Mouse (Mus musculus) MEL (cell line): Measurements from ENCODE around the gene Samhd1. TPM values are rescaled to one million over a fixed set of nuclear protein-coding genes. Genes with fewer than 3 reads are reported as not detected.

Experiments
- DNase-seq: peaks from one replicate; pipeline ENCODE4 v3.0.0; 2011; ENCODE audit warnings: low read depth, low spot score
- H3K27ac ChIP-seq: 2 replicates; pipeline ENCODE4 v1.5.1; 2012; ENCODE audit warnings: low read depth, mild to moderate bottlenecking, control low read depth, low read length, moderate library complexity; ENCODE audit not compliant: control insufficient read depth
- H3K27me3 ChIP-seq, 2 experiments: fragments of 150-350 bp in 1 of 2; sonication (generic) in 1 of 2; 2 replicates each; pipeline ENCODE4 v1.6.1; 2012; ENCODE audit warnings: low read length in 2 of 2, mild to moderate bottlenecking in 2 of 2, improper control_type of control experiment in 1 of 2, moderate library complexity in 1 of 2; ENCODE audit not compliant: insufficient read depth in 2 of 2, control insufficient read depth in 1 of 2
- H3K36me3 ChIP-seq, 2 experiments: 2 replicates each; pipeline ENCODE4 v1.6.1; 2012 to 2014; ENCODE audit warnings: low read length in 2 of 2, improper control_type of control experiment in 1 of 2, inconsistent platforms in 1 of 2, mild to moderate bottlenecking in 1 of 2; ENCODE audit not compliant: insufficient read depth in 2 of 2, control insufficient read depth in 1 of 2
- H3K4me1 ChIP-seq, 2 experiments: fragments of 150-350 bp in 1 of 2; sonication (generic) in 1 of 2; 2 replicates each; pipeline ENCODE4 v1.6.1; 2012; ENCODE audit warnings: low read length in 2 of 2, improper control_type of control experiment in 1 of 2, mild to moderate bottlenecking in 1 of 2; ENCODE audit not compliant: insufficient read depth in 2 of 2, control insufficient read depth in 1 of 2
- H3K4me3 ChIP-seq, 2 experiments: fragments of 150-350 bp in 1 of 2; sonication (generic) in 1 of 2; 2 replicates each; pipeline ENCODE4 v1.5.1; 2012; ENCODE audit warnings: low read depth in 2 of 2, low read length in 2 of 2, mild to moderate bottlenecking in 2 of 2, moderate library complexity in 2 of 2, control low read depth in 1 of 2, improper control_type of control experiment in 1 of 2; ENCODE audit not compliant: control insufficient read depth in 1 of 2, insufficient read depth in 1 of 2
- H3K79me2 ChIP-seq: 2 replicates; pipeline ENCODE4 v1.6.1; 2012; ENCODE audit warnings: mild to moderate bottlenecking, low read length, moderate library complexity; ENCODE audit not compliant: control insufficient read depth, poor library complexity, insufficient read depth
- H3K9ac ChIP-seq: 2 replicates; pipeline ENCODE4 v1.6.1; 2012; ENCODE audit warnings: low read depth, mild to moderate bottlenecking, control low read depth, low read length, moderate library complexity; ENCODE audit not compliant: control insufficient read depth, poor library complexity, severe bottlenecking
- H3K9me3 ChIP-seq: fragments of 150-350 bp; sonication (generic); replicated peaks from 2 replicates; pipeline ENCODE4 v1.6.1; 2012; ENCODE audit warnings: mild to moderate bottlenecking, low read length, improper control_type of control experiment, moderate library complexity; ENCODE audit not compliant: insufficient read depth
- BHLHE40 ChIP-seq: IDR thresholded peaks from 2 replicates; pipeline ENCODE4 v1.6.1; 2012; ENCODE audit warnings: low read depth, mild to moderate bottlenecking, inconsistent platforms, low read length, improper control_type of control experiment, borderline replicate concordance
- E2F4 ChIP-seq: IDR thresholded peaks from 2 replicates; pipeline ENCODE4 v1.6.1; 2011; ENCODE audit warnings: low read depth, low read length, improper control_type of control experiment, borderline replicate concordance
- ELF1 ChIP-seq: IDR thresholded peaks from 2 replicates; pipeline ENCODE4 v1.6.1; 2014; ENCODE audit warnings: low read depth, mild to moderate bottlenecking, inconsistent platforms, low read length, improper control_type of control experiment, moderate library complexity
- EP300 ChIP-seq, 2 experiments: IDR thresholded peaks; 2 replicates each; pipeline ENCODE4 v1.6.1; 2011; ENCODE audit warnings: improper control_type of control experiment in 2 of 2, low read length in 2 of 2, low read depth in 1 of 2, mild to moderate bottlenecking in 1 of 2
- HCFC1 ChIP-seq: IDR thresholded peaks from 2 replicates; pipeline ENCODE4 v1.6.1; 2012; ENCODE audit warnings: low read depth, mild to moderate bottlenecking, inconsistent platforms, low read length, improper control_type of control experiment, moderate library complexity
- JUND ChIP-seq: IDR thresholded peaks from 2 replicates; pipeline ENCODE4 v1.6.1; 2011; ENCODE audit warnings: low read depth, mild to moderate bottlenecking, improper control_type of control experiment, low read length
- MXI1 ChIP-seq: IDR thresholded peaks from 2 replicates; pipeline ENCODE4 v1.6.1; 2011; ENCODE audit warnings: mild to moderate bottlenecking, low read depth, low read length, improper control_type of control experiment
- MYB ChIP-seq: IDR thresholded peaks from 2 replicates; pipeline ENCODE4 v1.6.1; 2011; ENCODE audit warnings: mild to moderate bottlenecking, low read depth, low read length, improper control_type of control experiment
- NELFE ChIP-seq: IDR thresholded peaks from 2 replicates; pipeline ENCODE4 v1.6.1; 2011; ENCODE audit warnings: low read depth, low read length, improper control_type of control experiment
- POLR2A ChIP-seq, 2 experiments: IDR thresholded peaks; 2 replicates each; pipeline ENCODE4 v1.6.1; 2011 to 2012; ENCODE audit warnings: low read length in 2 of 2, mild to moderate bottlenecking in 2 of 2, control low read depth in 1 of 2, improper control_type of control experiment in 1 of 2, low read depth in 1 of 2, moderate library complexity in 1 of 2; ENCODE audit not compliant: control insufficient read depth in 1 of 2, insufficient read depth in 1 of 2, poor library complexity in 1 of 2
- RAD21 ChIP-seq: IDR thresholded peaks from 2 replicates; pipeline ENCODE4 v1.6.1; 2011; ENCODE audit warnings: mild to moderate bottlenecking, low read depth, low read length, improper control_type of control experiment
- SIN3A ChIP-seq: IDR thresholded peaks from 2 replicates; pipeline ENCODE4 v1.6.1; 2012; ENCODE audit warnings: low read length, improper control_type of control experiment, inconsistent platforms
- SMC3 ChIP-seq: IDR thresholded peaks from 2 replicates; pipeline ENCODE4 v1.6.1; 2011; ENCODE audit warnings: low read depth, low read length, improper control_type of control experiment
- TAL1 ChIP-seq: IDR thresholded peaks from 2 replicates; pipeline ENCODE4 v1.6.1; 2012; ENCODE audit warnings: mild to moderate bottlenecking, inconsistent platforms, low read length, moderate library complexity, mixed read lengths
- UBTF ChIP-seq: IDR thresholded peaks from 2 replicates; pipeline ENCODE4 v1.6.1; 2012; ENCODE audit warnings: low read depth, mild to moderate bottlenecking, inconsistent platforms, low read length, improper control_type of control experiment, moderate library complexity, borderline replicate concordance; ENCODE audit not compliant: insufficient read depth
- USF1 ChIP-seq: IDR thresholded peaks from 2 replicates; pipeline ENCODE4 v1.6.1; 2014; ENCODE audit warnings: low read depth, mild to moderate bottlenecking, inconsistent platforms, low read length, improper control_type of control experiment, moderate library complexity
- USF2 ChIP-seq, 2 experiments: IDR thresholded peaks; 2 replicates each; pipeline ENCODE4 v1.6.1; 2011 to 2012; ENCODE audit warnings: improper control_type of control experiment in 2 of 2, low read length in 2 of 2, borderline replicate concordance in 1 of 2, inconsistent platforms in 1 of 2, low read depth in 1 of 2, mild to moderate bottlenecking in 1 of 2; ENCODE audit not compliant: insufficient read depth in 1 of 2
- ZC3H11A ChIP-seq: IDR thresholded peaks from 2 replicates; pipeline ENCODE4 v1.6.1; 2012; ENCODE audit warnings: low read depth, mild to moderate bottlenecking, inconsistent platforms, low read length, improper control_type of control experiment
- ZKSCAN1 ChIP-seq: IDR thresholded peaks from 2 replicates; pipeline ENCODE4 v1.6.1; 2012; ENCODE audit warnings: low read depth, mild to moderate bottlenecking, inconsistent platforms, low read length, improper control_type of control experiment, moderate library complexity
- ZMIZ1 ChIP-seq: IDR thresholded peaks from 2 replicates; pipeline ENCODE4 v1.6.1; 2012; ENCODE audit warnings: low read depth, mild to moderate bottlenecking, inconsistent platforms, low read length, improper control_type of control experiment, moderate library complexity
- ZNF384 ChIP-seq: IDR thresholded peaks from 2 replicates; pipeline ENCODE4 v1.6.1; 2012; ENCODE audit warnings: low read depth, mild to moderate bottlenecking, inconsistent platforms, low read length, improper control_type of control experiment
- polyA plus RNA-seq, 2 experiments: library from polyadenylated mRNA; stranded (reverse) in 1 of 2; unstranded in 1 of 2; fragments of >175 nt in 1 of 2; fragments of >200 nt in 1 of 2; gene quantifications; 2 replicates each; pipeline versions ENCODE4 v1.2.1 to v1.2.4; 2012; ENCODE audit warnings: low replicate concordance in 2 of 2, low read depth in 1 of 2; ENCODE audit not compliant: insufficient read length in 2 of 2, insufficient read depth in 1 of 2, missing spikeins in 1 of 2
- total RNA-seq: library from RNA; depleted of rRNA; stranded (reverse); fragments of 300-350 nt; gene quantifications from 2 replicates; pipeline ENCODE4 v1.2.3, GENCODE M21; 2012

The Samhd1 gene
- total and polyA plus RNA-seq, 3 experiments = 15.7 to 76.8 (median 50.5) TPM

DNA sequence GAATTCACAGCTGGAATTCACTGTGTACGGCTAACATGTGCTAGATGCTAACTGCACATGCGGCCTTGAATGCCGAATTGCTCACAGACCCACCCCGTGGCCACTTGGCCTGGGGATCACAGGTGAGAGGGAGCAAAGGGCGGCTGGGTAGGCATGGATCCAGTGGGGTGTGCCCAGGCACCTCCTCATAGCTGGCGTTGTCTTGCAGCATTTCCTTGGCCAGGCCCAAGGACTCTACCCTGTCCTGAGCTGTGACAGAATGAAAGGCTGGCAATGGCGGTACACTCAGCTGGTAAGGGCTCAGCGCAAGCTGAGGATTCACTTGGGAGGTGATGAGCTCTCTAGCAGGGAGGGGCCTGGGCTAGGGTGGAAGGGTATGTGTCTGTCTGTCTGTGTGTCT lies 48.3 kb downstream of the Samhd1 start, which contains the start of gene Tldc2:
Tldc2 (plus strand) TSS at position 260 of the 400 bp plus-strand sequence.
- no peak for TF ChIP-seq MYB
- TF ChIP-seq NELFE = no peak
- no peak for TF ChIP-seq ELF1
- no peak for TF ChIP-seq JUND
- TF ChIP-seq USF1 = no peak
- TF ChIP-seq RAD21 = no peak
- TF ChIP-seq EP300 (IDR thresholded peaks at IDR 0.05; ENCODE audit: low read depth in 1 of 2, low read length in 2 of 2) = no peak
- no peak for TF ChIP-seq SIN3A
- TF ChIP-seq ZMIZ1 = no peak
- TF ChIP-seq ZNF384 = no peak
- H3K4me3 ChIP-seq = no peak within 1 kb of the TSS
- H3K36me3 ChIP-seq = no peaks in the 10 kb centered on the region
- no peaks in the 10 kb centered on the region for H3K9me3 ChIP-seq
- no peaks in the 10 kb centered on the region for H3K79me2 ChIP-seq
- no peak for DNase-seq
- no peak within 1 kb of the TSS for H3K27ac ChIP-seq
- no peaks in the 10 kb centered on the region; a peak in 1 of 4 replicates for H3K4me1 ChIP-seq
- peaks cover 0 to 11% of the 10 kb centered on the region in 2 experiments; a peak in 2 of 4 replicates for H3K27me3 ChIP-seq
- no peak within 1 kb of the TSS for H3K9ac ChIP-seq

DNA sequence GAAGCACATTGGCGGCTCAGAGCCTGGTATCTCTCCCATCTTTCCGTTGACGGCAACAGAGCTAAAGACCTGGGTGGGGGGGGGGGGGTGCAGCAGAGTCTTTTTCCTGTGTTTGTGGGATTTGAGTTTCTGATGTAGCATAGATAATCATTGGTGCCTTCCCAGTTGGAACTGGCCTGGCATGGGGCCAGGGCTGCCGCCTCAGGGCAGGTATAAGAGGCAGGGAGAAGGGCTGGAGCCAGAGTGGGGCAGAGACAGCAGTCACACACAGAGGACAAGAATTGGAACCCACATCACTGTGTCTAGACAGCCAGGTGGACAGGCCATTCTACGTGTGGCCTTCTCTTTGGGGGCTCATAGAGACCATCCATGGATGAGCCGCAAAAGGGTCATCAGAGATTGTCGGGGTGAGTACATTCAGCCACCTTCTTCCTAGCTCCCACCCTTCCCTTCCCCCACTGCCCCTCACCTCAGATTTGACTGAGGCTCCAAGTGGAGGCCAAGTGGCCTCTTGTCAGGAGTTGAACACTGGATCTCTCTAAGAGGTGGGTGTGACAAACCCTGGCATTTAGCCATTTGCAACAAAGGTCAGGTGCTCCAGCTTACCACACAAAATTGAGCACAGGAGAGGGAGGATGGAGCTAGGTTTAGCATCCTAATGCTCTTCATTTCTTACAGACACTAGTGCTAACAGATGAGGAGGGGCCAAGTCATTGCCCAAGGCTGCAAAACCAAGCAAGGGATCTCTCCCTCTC lies 50.1 kb downstream of the Samhd1 start:
- TF ChIP-seq UBTF (no peak), E2F4 (no peak), USF2 (IDR thresholded peaks at IDR 0.05; ENCODE audit: borderline replicate concordance in 1 of 2, insufficient read depth in 1 of 2, low read depth in 1 of 2, low read length in 2 of 2) (no peak), ZNF384 (no peak), SIN3A (no peak), RAD21 (no peak), SMC3 (no peak), MYB (no peak), ZC3H11A (no peak), HCFC1 (no peak), TAL1 (no peak), EP300 (IDR thresholded peaks at IDR 0.05; ENCODE audit: low read depth in 1 of 2, low read length in 2 of 2) (no peak), POLR2A (IDR thresholded peaks at IDR 0.05; ENCODE audit: control insufficient read depth in 1 of 2, insufficient read depth in 1 of 2, low read depth in 1 of 2, low read length in 2 of 2, poor library complexity in 1 of 2) (no peak), ELF1 (no peak), ZKSCAN1 (no peak), BHLHE40 (no peak), MXI1 (no peak)
- Histone ChIP-seq H3K27ac (no peak overlapping the region), H3K4me3 (no peak overlapping the region), H3K79me2 (no peaks in the 10 kb centered on the region), H3K4me1 (no peaks in the 10 kb centered on the region; a peak in 1 of 4 replicates), H3K9me3 (no peaks in the 10 kb centered on the region), H3K9ac (no peak overlapping the region), H3K27me3 (peaks cover 0 to 11% of the 10 kb centered on the region in 2 experiments; a peak in 2 of 4 replicates), H3K36me3 (no peaks in the 10 kb centered on the region)
- no peak for DNase-seq
